28 mouse cellular contexts compared by ENCODE assay signal in the genomic region with DNA sequence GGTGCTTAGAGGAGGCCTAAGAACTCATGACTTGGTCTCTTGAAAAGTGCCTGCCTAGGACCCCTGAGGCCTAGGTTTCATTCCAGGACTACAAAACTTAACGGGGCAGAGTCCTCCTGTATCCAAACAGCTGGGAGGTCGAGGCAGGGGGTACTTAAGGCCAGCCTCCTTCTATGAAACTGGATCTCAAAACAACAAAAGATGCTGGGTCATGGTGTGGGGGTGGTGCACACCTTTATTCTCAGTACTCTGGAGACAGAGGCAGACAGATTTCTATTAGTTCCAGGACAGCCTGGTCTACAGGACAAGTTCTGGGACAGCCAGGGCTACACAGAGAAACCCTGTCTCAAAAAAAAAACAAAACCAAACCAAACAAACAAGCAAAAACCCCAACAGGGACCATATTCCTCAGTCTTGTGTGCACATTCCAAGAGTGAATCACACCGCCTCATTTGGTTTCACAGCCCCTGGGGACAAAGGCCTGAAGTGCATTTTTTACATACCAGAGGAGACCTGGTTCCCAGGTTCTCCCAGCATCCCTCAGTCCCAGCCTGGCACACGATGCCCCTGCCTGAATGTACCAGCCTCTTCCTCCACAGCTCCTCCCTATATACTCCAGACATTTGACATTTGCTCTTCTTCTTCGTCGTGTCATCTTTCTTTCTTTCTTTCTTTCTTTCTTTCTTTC. TPM values are rescaled to one million over a fixed set of nuclear protein-coding genes. Genes with fewer than 3 reads are reported as not detected.
A peak's percentile ranks its signal among the peaks of the same experiment; 100 is the strongest.
DNase-seq lines count a peak whose midpoint lies in the region; ATAC-seq and TF ChIP-seq lines count a peak whose summit lies in the region.
"Had no signal": no experiment of that assay in that cellular context is flagged by ENCODE, and none has a peak within 500 bp of the region (broad histone marks: within the 10 kb centered on the region; RNA-seq: fewer than 3 reads in every experiment).

No protein-coding gene starts in this region.

- peaks cover 14% of the 10 kb centered on the region for H3K4me1 ChIP-seq in liver, embryonic 11.5 days (replicated peaks; ENCODE audit: control insufficient read depth, insufficient read depth, low read length)
- peaks cover 8% of the 10 kb centered on the region; the same call in 1 of the 2 replicates for H3K4me1 ChIP-seq in liver, postnatal 0 days (ENCODE audit: insufficient read depth)
- 0 out of 2 replicates have a peak, but pooled peaks cover 2% of the 10 kb centered on the region for H3K4me1 ChIP-seq in thymus, adult 2 months (replicated peaks; ENCODE audit: control insufficient read depth, insufficient read depth, low read length)
- H3K4me1 ChIP-seq: hindbrain, embryonic 12.5 days; midbrain, embryonic 12.5 days; neural tube, embryonic 15.5 days had no signal

- H3K4me2 ChIP-seq in liver, embryonic 11.5 days, result peak overlapping the region; percentile 27; the same call in 1 of the 2 replicates
- no peak overlapping the region for H3K4me2 ChIP-seq in liver, postnatal 0 days (ENCODE audit: low read depth, low read length)
- H3K4me2 ChIP-seq: heart, embryonic 13.5 days; hindbrain, embryonic 12.5 days; midbrain, embryonic 12.5 days; neural tube, embryonic 15.5 days had no signal

- H3K9me3 ChIP-seq in liver, embryonic 11.5 days (ENCODE audit: control insufficient read depth, low read length), result peaks cover 5% of the 10 kb centered on the region; the same call in 1 of the 2 replicates
- H3K9me3 ChIP-seq in liver, postnatal 0 days (ENCODE audit: low read length), result peaks cover 2% of the 10 kb centered on the region; the same call in 1 of the 2 replicates

- DNase-seq in liver, embryonic 11.5 days (ENCODE audit: low spot score), result no peak
- DNase-seq in liver, postnatal 0 days, result no peak
- peak; percentile 18 for DNase-seq in lung, postnatal 36 days
- no peak for DNase-seq in lung, postnatal 14 days
- peak; percentile 64 for DNase-seq in NIH3T3 (ENCODE audit: low read depth)
- DNase-seq in thymus, adult 2 months, result no peak
- DNase-seq in embryo, embryonic 11 days, result no peak
- no peak for DNase-seq in right cerebral cortex, postnatal 25 days
- DNase-seq: adrenal gland, postnatal 14 days; cerebellum, adult 8-10 months; gastrocnemius, postnatal 25 days; heart, adult 18-20 months; heart, postnatal 14 days; kidney, adult 18-20 months; kidney, postnatal 10 days; liver, embryonic 13.5 days; thymus, adult 18-20 months; thymus, postnatal 4 days had no signal

- H3K27ac ChIP-seq in liver, embryonic 11.5 days (ENCODE audit: low read depth, low read length), result no peak overlapping the region
- no peak overlapping the region for H3K27ac ChIP-seq in liver, postnatal 0 days (ENCODE audit: low read depth)
- H3K27ac ChIP-seq in thymus, adult 2 months (ENCODE audit: control insufficient read depth, insufficient read depth, low read length), result no peak overlapping the region
- H3K27ac ChIP-seq: forebrain, embryonic 10.5 days; heart, embryonic 13.5 days; hindbrain, embryonic 12.5 days; layer of hippocampus, adult 2 months; liver, embryonic 13.5 days; midbrain, embryonic 12.5 days; neural tube, embryonic 15.5 days had no signal

- TF ChIP-seq POLR2A in thymus, adult 2 months (IDR thresholded peaks at IDR 0.05; ENCODE audit: control insufficient read depth, extremely low read depth, insufficient read depth, low read length, poor library complexity), result no peak

- TF ChIP-seq EP300 in liver, postnatal 0 days (IDR thresholded peaks at IDR 0.05; ENCODE audit: low read depth), result no peak

- H3K9ac ChIP-seq in liver, embryonic 11.5 days (ENCODE audit: low read depth, low read length), result no peak overlapping the region
- no peak overlapping the region for H3K9ac ChIP-seq in liver, postnatal 0 days (replicated peaks)
- H3K9ac ChIP-seq: heart, embryonic 13.5 days; hindbrain, embryonic 12.5 days; liver, embryonic 13.5 days; midbrain, embryonic 12.5 days; neural tube, embryonic 15.5 days had no signal

- no peak for ATAC-seq in liver, embryonic 11.5 days (replicated peaks; ENCODE audit: low FRiP score)
- no peak for ATAC-seq in liver, postnatal 0 days

- peaks cover under 1% of the 10 kb centered on the region for H3K27me3 ChIP-seq in liver, embryonic 11.5 days (replicated peaks; ENCODE audit: control insufficient read depth, insufficient read depth, low read length)
- H3K27me3 ChIP-seq in liver, postnatal 0 days (ENCODE audit: insufficient read depth, low read length), result no peaks in the 10 kb centered on the region
- H3K27me3 ChIP-seq in thymus, adult 2 months (ENCODE audit: control insufficient read depth, insufficient read depth, low read length), result no peaks in the 10 kb centered on the region
- H3K27me3 ChIP-seq: hindbrain, embryonic 12.5 days; midbrain, embryonic 12.5 days; neural tube, embryonic 15.5 days had no signal

- H3K4me3 ChIP-seq in liver, embryonic 11.5 days (ENCODE audit: low read depth, low read length), result no peak overlapping the region
- no peak overlapping the region for H3K4me3 ChIP-seq in liver, postnatal 0 days (ENCODE audit: low read depth, low read length)
- H3K4me3 ChIP-seq in thymus, adult 2 months (ENCODE audit: control insufficient read depth, insufficient read depth, low read length), result no peak overlapping the region
- H3K4me3 ChIP-seq: forebrain, embryonic 10.5 days; heart, embryonic 13.5 days; hindbrain, embryonic 12.5 days; layer of hippocampus, adult 2 months; liver, embryonic 13.5 days; midbrain, embryonic 12.5 days; neural tube, embryonic 15.5 days had no signal

- TF ChIP-seq CTCF in liver, postnatal 0 days (IDR thresholded peaks at IDR 0.05; ENCODE audit: low read depth), result no peak
- TF ChIP-seq CTCF in thymus, adult 2 months (IDR thresholded peaks at IDR 0.05; ENCODE audit: borderline replicate concordance, control insufficient read depth, extremely low read depth, insufficient read depth, low read length, poor library complexity), result no peak

- 60% methylated on average over 6 of the region's 6 CpGs for WGBS in liver, embryonic 11.5 days
- WGBS in liver, postnatal 0 days (ENCODE audit: insufficient replicate concordance), result 67% methylated on average over 6 of the region's 6 CpGs
- 86% methylated on average over 6 of the region's 6 CpGs for WGBS in thymus, adult 2 months

- H3K36me3 ChIP-seq in liver, embryonic 11.5 days (ENCODE audit: control insufficient read depth, insufficient read depth, low read length), result no peaks in the 10 kb centered on the region
- H3K36me3 ChIP-seq in liver, postnatal 0 days (replicated peaks; ENCODE audit: insufficient read depth, low read length), result no peaks in the 10 kb centered on the region
- H3K36me3 ChIP-seq in thymus, adult 2 months (ENCODE audit: control insufficient read depth, insufficient read depth, low read length), result no peaks in the 10 kb centered on the region
- H3K36me3 ChIP-seq: forebrain, embryonic 10.5 days; heart, embryonic 13.5 days; hindbrain, embryonic 12.5 days; midbrain, embryonic 12.5 days; neural tube, embryonic 15.5 days had no signal

RNA-seq across cellular contexts. Expression of gene Gm10842, which starts 13.1 kb away (rescaled TPM):
- not detected in 2 replicates for polyA plus RNA-seq in liver, embryonic 11.5 days (2014; fragmentation: Nextera tagmentation; extraction: Ambion mirVana)
- polyA plus RNA-seq in liver, postnatal 0 days (2015; fragmentation: Nextera tagmentation; extraction: Ambion mirVana), result not detected in 2 replicates
- polyA plus RNA-seq in thymus, adult 2 months (2012; rRNA removed), result not detected in 2 replicates
- polyA plus RNA-seq: brain, embryonic 14.5 days; forebrain, embryonic 10.5 days; heart, embryonic 13.5 days; hindbrain, embryonic 12.5 days; limb, embryonic 11.5 days; liver, embryonic 13.5 days; midbrain, embryonic 12.5 days; neural tube, embryonic 15.5 days; small intestine, adult 2 months; stomach, embryonic 16.5 days had no signal

RNA-seq across cellular contexts. Expression of gene Tlk2, which starts 18.8 kb away (rescaled TPM):
- 16.1 and 18.2 TPM in 2 replicates for polyA plus RNA-seq in liver, embryonic 11.5 days (2014; fragmentation: Nextera tagmentation; extraction: Ambion mirVana)
- 5.3 and 6.4 TPM in 2 replicates for polyA plus RNA-seq in liver, postnatal 0 days (2015; fragmentation: Nextera tagmentation; extraction: Ambion mirVana)
- 28.6 and 31.6 TPM in 2 replicates for polyA plus RNA-seq in thymus, adult 2 months (2012; rRNA removed)

RNA-seq across cellular contexts. Expression of gene Mettl2, which starts 33.6 kb away (rescaled TPM):
- 46.2 and 46.9 TPM in 2 replicates for polyA plus RNA-seq in liver, embryonic 11.5 days (2014; fragmentation: Nextera tagmentation; extraction: Ambion mirVana)
- polyA plus RNA-seq in liver, postnatal 0 days (2015; fragmentation: Nextera tagmentation; extraction: Ambion mirVana), result 7.7 and 9.3 TPM in 2 replicates
- polyA plus RNA-seq in thymus, adult 2 months (2012; rRNA removed), result 20.2 and 20.4 TPM in 2 replicates

Comparison
In these comparisons a context has a peak if more than half of its experiments do, and no peak if none do; other contexts are left out.
1. DNase-seq: peak in lung, postnatal 36 days (single experiment) and NIH3T3 (single experiment); none in liver, embryonic 11.5 days (single experiment), liver, postnatal 0 days (single experiment), lung, postnatal 14 days (single experiment), thymus, adult 2 months (single experiment), embryo, embryonic 11 days (single experiment) and right cerebral cortex, postnatal 25 days (single experiment).